15 mouse cellular contexts compared by ENCODE assay signal in the genomic region with DNA sequence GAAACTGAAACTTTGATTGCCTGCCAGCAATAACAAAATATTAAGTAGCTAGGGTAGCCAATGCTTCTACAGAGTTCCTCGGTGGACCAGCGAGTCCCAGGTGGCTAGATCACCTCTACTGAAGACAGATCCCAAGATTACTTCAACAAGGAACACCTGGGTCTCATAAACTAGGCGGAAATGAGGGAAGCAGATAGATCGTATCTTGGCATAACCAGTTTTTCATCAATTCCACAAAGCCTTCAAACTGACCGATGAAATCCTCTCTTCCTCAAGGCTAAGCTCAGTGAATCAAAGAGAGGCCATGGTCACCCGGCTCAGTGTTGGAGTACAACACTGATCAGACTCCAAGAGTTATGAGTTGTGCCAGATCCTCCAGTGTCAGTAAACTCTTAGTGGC.
DNase-seq lines count a peak whose midpoint lies in the region.
"Had no signal": no experiment of that assay in that cellular context is flagged by ENCODE, and none has a peak within 500 bp of the region (broad histone marks: within the 10 kb centered on the region; RNA-seq: fewer than 3 reads in every experiment).

No protein-coding gene starts in this region.

- intact Hi-C loops in heart, postnatal 10 days (cut with DNase I): no loop called here

- DNase-seq in adrenal gland, adult 2 months: peak; percentile 54
- no peak for DNase-seq in adrenal gland, postnatal 25 days
- DNase-seq in heart, adult 11 months: peak; percentile 82
- no peak for DNase-seq in heart, postnatal 10 days
- peak; percentile 7 for DNase-seq in adrenal gland, postnatal 10 days
- DNase-seq in adrenal gland, postnatal 36 days: peak; percentile 16 to 34
- DNase-seq in thymus, postnatal 0 days (ENCODE audit: low spot score): no peak
- DNase-seq in kidney, postnatal 25 days: no peak
- DNase-seq: cerebellum, adult 11 months; cerebellum, adult 18-20 months; cerebellum, adult 8-10 months; cerebellum, adult 9-11 months; cerebellum, postnatal 14 days; cerebellum, postnatal 36 days; embryo, embryonic 11 days had no signal

Comparison
In these comparisons a context has a peak if more than half of its experiments do, and no peak if none do; other contexts are left out.
1. DNase-seq: peak in adrenal gland, adult 2 months (single experiment), heart, adult 11 months (single experiment), adrenal gland, postnatal 10 days (single experiment) and adrenal gland, postnatal 36 days (2 of 2); none in adrenal gland, postnatal 25 days (single experiment), heart, postnatal 10 days (0 of 2), thymus, postnatal 0 days (single experiment) and kidney, postnatal 25 days (0 of 2).